Mouse (Mus musculus): ENCODE data around the gene Rap1gap. TPM values are rescaled to one million over a fixed set of nuclear protein-coding genes. Genes with fewer than 3 reads are reported as not detected.

Rap1gap gene
- polyA plus RNA-seq, 1 experiment from 2014 or later: 4.4 TPM

GRCm38 (mm10) chr4:137677906-137678305 is 13.4 kb downstream of the Rap1gap start:
- H3K4me3 ChIP-seq (ENCODE audit: low read depth, low read length): no peak overlapping the region
- DNase-seq (ENCODE audit: low spot score) (no peak), ATAC-seq (replicated peaks; ENCODE audit: low FRiP score) (no peak)
- no peak overlapping the region for H3K4me2 ChIP-seq (ENCODE audit: low read depth, low read length, severe bottlenecking)
- H3K4me1 ChIP-seq (replicated peaks; ENCODE audit: control insufficient read depth, insufficient read depth, low read length): peaks cover 12% of the 10 kb centered on the region
- WGBS: 85% methylated on average over 5 of the region's 5 CpGs
- H3K27me3 ChIP-seq (ENCODE audit: control insufficient read depth, insufficient read depth, low read length): peaks cover 21% of the 10 kb centered on the region
- H3K36me3 ChIP-seq (ENCODE audit: control insufficient read depth, insufficient read depth, low read length): no peaks in the 10 kb centered on the region
- no peak overlapping the region for H3K27ac ChIP-seq (ENCODE audit: low read depth, low read length)
- no peaks in the 10 kb centered on the region for H3K9me3 ChIP-seq (ENCODE audit: control insufficient read depth, low read length)
- H3K9ac ChIP-seq (ENCODE audit: low read length): no peak overlapping the region

- Histone ChIP-seq H3K9me3 (ENCODE audit: control insufficient read depth, low read length) (no peaks in the 10 kb centered on the region), H3K4me2 (ENCODE audit: low read depth, low read length, severe bottlenecking) (no peak overlapping the region), H3K27me3 (ENCODE audit: control insufficient read depth, insufficient read depth, low read length) (peaks cover 21% of the 10 kb centered on the region), H3K27ac (ENCODE audit: low read depth, low read length) (no peak overlapping the region), H3K9ac (ENCODE audit: low read length) (no peak overlapping the region), H3K4me3 (ENCODE audit: low read depth, low read length) (no peak overlapping the region), H3K4me1 (replicated peaks; ENCODE audit: control insufficient read depth, insufficient read depth, low read length) (peaks cover 14% of the 10 kb centered on the region), H3K36me3 (ENCODE audit: control insufficient read depth, insufficient read depth, low read length) (no peaks in the 10 kb centered on the region)
- DNase-seq (ENCODE audit: low spot score) (no peak), ATAC-seq (replicated peaks; ENCODE audit: low FRiP score) (no peak)
- 81% methylated on average over 9 of the region's 9 CpGs for WGBS
These were observed 14.0 kb downstream of the Rap1gap start for GRCm38 (mm10) chr4:137678568-137678967.

GRCm38 (mm10) chr4:137679979-137680550 is 15.5 kb downstream of the Rap1gap start:
- H3K27me3 ChIP-seq (ENCODE audit: control insufficient read depth, insufficient read depth, low read length): peaks cover 21% of the 10 kb centered on the region
- ATAC-seq (replicated peaks; ENCODE audit: low FRiP score) (no peak), DNase-seq (ENCODE audit: low spot score) (no peak)
- no peak overlapping the region for H3K4me2 ChIP-seq (ENCODE audit: low read depth, low read length, severe bottlenecking)
- WGBS: 78% methylated on average over 2 of the region's 2 CpGs
- no peaks in the 10 kb centered on the region for H3K36me3 ChIP-seq (ENCODE audit: control insufficient read depth, insufficient read depth, low read length)
- no peak overlapping the region for H3K9ac ChIP-seq (ENCODE audit: low read length)
- no peak overlapping the region for H3K27ac ChIP-seq (ENCODE audit: low read depth, low read length)
- peaks cover 14% of the 10 kb centered on the region for H3K4me1 ChIP-seq (replicated peaks; ENCODE audit: control insufficient read depth, insufficient read depth, low read length)
- H3K9me3 ChIP-seq (ENCODE audit: control insufficient read depth, low read length): no peaks in the 10 kb centered on the region
- H3K4me3 ChIP-seq (ENCODE audit: low read depth, low read length): no peak overlapping the region

GRCm38 (mm10) chr4:137680721-137681120 is 16.2 kb downstream of the Rap1gap start:
- DNase-seq (ENCODE audit: low spot score) (no peak), ATAC-seq (replicated peaks; ENCODE audit: low FRiP score) (no peak)
- Histone ChIP-seq H3K9ac (ENCODE audit: low read length) (no peak overlapping the region), H3K9me3 (ENCODE audit: control insufficient read depth, low read length) (no peaks in the 10 kb centered on the region), H3K36me3 (ENCODE audit: control insufficient read depth, insufficient read depth, low read length) (no peaks in the 10 kb centered on the region), H3K4me1 (replicated peaks; ENCODE audit: control insufficient read depth, insufficient read depth, low read length) (peaks cover 15% of the 10 kb centered on the region), H3K27ac (ENCODE audit: low read depth, low read length) (no peak overlapping the region), H3K4me3 (ENCODE audit: low read depth, low read length) (no peak overlapping the region), H3K27me3 (ENCODE audit: control insufficient read depth, insufficient read depth, low read length) (peaks cover 21% of the 10 kb centered on the region), H3K4me2 (ENCODE audit: low read depth, low read length, severe bottlenecking) (no peak overlapping the region)
- 33% methylated on average over 7 of the region's 7 CpGs for WGBS

- H3K4me2 ChIP-seq (ENCODE audit: low read depth, low read length, severe bottlenecking): peak overlapping the region; percentile 80
- H3K36me3 ChIP-seq (ENCODE audit: control insufficient read depth, insufficient read depth, low read length): no peaks in the 10 kb centered on the region
- H3K27ac ChIP-seq (ENCODE audit: low read depth, low read length): no peak overlapping the region
- peak; percentile 69 for DNase-seq (ENCODE audit: low spot score)
- peaks cover 16% of the 10 kb centered on the region for H3K4me1 ChIP-seq (replicated peaks; ENCODE audit: control insufficient read depth, insufficient read depth, low read length)
- peak overlapping the region; percentile 41 for H3K9ac ChIP-seq (ENCODE audit: low read length)
- H3K4me3 ChIP-seq (ENCODE audit: low read depth, low read length): peak overlapping the region; percentile 28
- H3K27me3 ChIP-seq (ENCODE audit: control insufficient read depth, insufficient read depth, low read length): peaks cover 21% of the 10 kb centered on the region
- 8% methylated on average over 50 of the region's 52 CpGs for WGBS
- no peaks in the 10 kb centered on the region for H3K9me3 ChIP-seq (ENCODE audit: control insufficient read depth, low read length)
- 0 out of 2 replicates have a peak, but pooled peaks have one; percentile 47 for ATAC-seq (replicated peaks; ENCODE audit: low FRiP score)
These were observed 17.0 kb downstream of the Rap1gap start for GRCm38 (mm10) chr4:137681408-137682104.

- Histone ChIP-seq H3K27ac (ENCODE audit: low read depth, low read length) (no peak overlapping the region), H3K4me3 (ENCODE audit: low read depth, low read length) (no peak overlapping the region), H3K36me3 (ENCODE audit: control insufficient read depth, insufficient read depth, low read length) (no peaks in the 10 kb centered on the region), H3K4me1 (replicated peaks; ENCODE audit: control insufficient read depth, insufficient read depth, low read length) (peaks cover 16% of the 10 kb centered on the region), H3K9me3 (ENCODE audit: control insufficient read depth, low read length) (no peaks in the 10 kb centered on the region), H3K9ac (ENCODE audit: low read length) (no peak overlapping the region), H3K4me2 (ENCODE audit: low read depth, low read length, severe bottlenecking) (no peak overlapping the region), H3K27me3 (ENCODE audit: control insufficient read depth, insufficient read depth, low read length) (peaks cover 21% of the 10 kb centered on the region)
- 46% methylated on average over 7 of the region's 7 CpGs for WGBS
- ATAC-seq (replicated peaks; ENCODE audit: low FRiP score): no peak; the same call in 1 of the 2 replicates
- DNase-seq (ENCODE audit: low spot score): no peak
These were observed 18.5 kb downstream of the Rap1gap start for GRCm38 (mm10) chr4:137682961-137683453.

- ATAC-seq (replicated peaks; ENCODE audit: low FRiP score) (no peak), DNase-seq (ENCODE audit: low spot score) (no peak)
- H3K9me3 ChIP-seq (ENCODE audit: control insufficient read depth, low read length): no peaks in the 10 kb centered on the region
- peaks cover 21% of the 10 kb centered on the region for H3K27me3 ChIP-seq (ENCODE audit: control insufficient read depth, insufficient read depth, low read length)
- no peak overlapping the region for H3K9ac ChIP-seq (ENCODE audit: low read length)
- H3K4me2 ChIP-seq (ENCODE audit: low read depth, low read length, severe bottlenecking): no peak overlapping the region
- 33% methylated on average over 9 of the region's 9 CpGs for WGBS
- no peaks in the 10 kb centered on the region for H3K36me3 ChIP-seq (ENCODE audit: control insufficient read depth, insufficient read depth, low read length)
- H3K4me3 ChIP-seq (ENCODE audit: low read depth, low read length): no peak overlapping the region
- no peak overlapping the region for H3K27ac ChIP-seq (ENCODE audit: low read depth, low read length)
- H3K4me1 ChIP-seq (replicated peaks; ENCODE audit: control insufficient read depth, insufficient read depth, low read length): peaks cover 16% of the 10 kb centered on the region
These were observed 20.4 kb downstream of the Rap1gap start for GRCm38 (mm10) chr4:137684830-137685343.

- H3K4me1 ChIP-seq (replicated peaks; ENCODE audit: control insufficient read depth, insufficient read depth, low read length): peaks cover 9% of the 10 kb centered on the region
- no peak overlapping the region for H3K9ac ChIP-seq (ENCODE audit: low read length)
- ATAC-seq (replicated peaks; ENCODE audit: low FRiP score) (no peak), DNase-seq (ENCODE audit: low spot score) (no peak)
- H3K36me3 ChIP-seq (ENCODE audit: control insufficient read depth, insufficient read depth, low read length): no peaks in the 10 kb centered on the region
- H3K4me3 ChIP-seq (ENCODE audit: low read depth, low read length): no peak overlapping the region
- H3K9me3 ChIP-seq (ENCODE audit: control insufficient read depth, low read length): no peaks in the 10 kb centered on the region
- no peak overlapping the region for H3K27ac ChIP-seq (ENCODE audit: low read depth, low read length)
- no peak overlapping the region for H3K4me2 ChIP-seq (ENCODE audit: low read depth, low read length, severe bottlenecking)
- 82% methylated on average over 5 of the region's 5 CpGs for WGBS
- H3K27me3 ChIP-seq (ENCODE audit: control insufficient read depth, insufficient read depth, low read length): peaks cover 12% of the 10 kb centered on the region
These were observed 21.8 kb downstream of the Rap1gap start for GRCm38 (mm10) chr4:137686303-137686702.
